Mouse (Mus musculus) adrenal gland, adult 8-10 months (tissue): Measurements from ENCODE around the gene Mapkap1. TPM values are rescaled to one million over a fixed set of nuclear protein-coding genes. Genes with fewer than 3 reads are reported as not detected.

Source experiments
- DNase-seq: peaks from one replicate; pipeline ENCODE4 v3.0.0; 2022
- total RNA-seq, 4 experiments: library from RNA; stranded (reverse); gene quantifications; 2 replicates each; pipeline ENCODE4 v1.2.4; 2022

Mapkap1 gene
- total RNA-seq, 4 experiments from 2014 or later: 70.0 to 102 (median 83.9) TPM

DNA sequence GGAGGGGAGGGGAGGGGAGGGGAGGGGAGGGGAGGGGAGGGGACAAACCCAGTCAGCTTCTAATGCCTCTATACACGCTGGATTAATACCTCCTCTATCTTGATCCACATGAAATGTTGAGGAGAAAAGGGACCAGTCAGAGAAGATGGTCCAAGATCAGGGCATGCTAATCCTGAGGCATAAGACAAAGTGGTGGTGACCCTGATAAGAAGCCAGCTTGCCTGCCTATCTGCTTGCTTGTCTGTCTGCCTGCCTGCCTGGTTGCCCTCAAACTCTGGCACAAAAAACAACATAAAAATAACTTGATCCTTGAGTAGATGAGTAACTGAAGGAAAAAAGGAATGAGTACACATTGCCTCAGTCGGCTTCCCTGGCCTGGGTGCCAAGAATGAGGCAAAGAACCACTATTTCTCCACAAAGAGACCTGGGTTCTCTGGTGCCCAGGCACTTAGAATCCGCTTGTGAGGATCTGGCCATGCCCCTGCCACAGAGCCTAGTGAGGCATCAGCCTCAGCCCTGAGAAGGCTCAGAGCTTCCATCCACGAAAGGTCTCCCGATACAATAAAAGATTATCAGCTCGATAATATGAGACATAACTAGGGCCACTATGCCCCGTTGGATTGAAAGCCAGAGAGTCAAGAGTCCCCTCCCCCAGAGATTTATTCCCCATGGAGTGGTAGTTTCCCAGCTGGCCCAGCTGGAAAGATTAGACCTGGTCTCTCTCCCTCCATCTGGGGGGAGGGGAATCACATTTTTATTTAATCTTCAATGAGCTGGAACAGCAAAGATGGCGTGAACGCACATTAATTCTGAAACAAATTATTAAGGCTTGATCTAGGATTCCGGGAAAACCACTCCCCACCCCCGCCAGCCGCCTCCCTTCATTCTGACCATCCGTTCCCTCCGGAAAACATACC, 228.9 kb downstream of the Mapkap1 start:
- DNase-seq: no peak

DNA sequence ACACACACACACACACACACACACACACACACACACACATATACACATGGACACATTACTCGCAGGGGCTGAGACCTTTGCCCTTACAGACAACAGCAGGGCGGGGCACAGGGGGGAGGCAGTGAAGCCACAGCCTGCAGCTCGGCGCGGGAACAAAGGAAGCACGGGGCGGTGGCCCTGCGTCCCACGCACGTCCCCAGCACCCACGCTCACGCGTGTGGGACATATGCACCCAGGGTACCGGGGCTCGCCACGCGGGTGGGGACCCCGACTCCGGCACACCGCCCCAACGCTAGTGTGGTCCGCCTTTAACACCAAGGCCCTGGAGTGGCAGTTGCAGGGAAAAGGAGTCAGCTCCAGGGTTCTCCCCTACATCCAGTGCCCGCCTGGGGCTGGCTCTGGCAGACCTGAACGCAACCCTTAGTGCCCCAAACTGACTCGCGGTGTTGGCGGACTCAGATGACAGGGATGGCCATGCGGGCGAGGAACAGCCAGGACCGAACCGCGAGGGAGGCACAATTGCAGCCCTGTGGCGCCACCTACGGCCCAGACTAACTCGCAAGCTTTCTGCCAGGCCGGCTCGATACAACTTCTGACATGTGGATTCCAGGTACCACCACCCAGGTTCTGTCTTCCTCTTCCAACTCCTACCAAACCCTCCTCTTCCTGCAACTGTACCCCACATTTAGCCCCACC, 232.5 kb downstream of the Mapkap1 start:
- DNase-seq: peak; percentile 85

DNA sequence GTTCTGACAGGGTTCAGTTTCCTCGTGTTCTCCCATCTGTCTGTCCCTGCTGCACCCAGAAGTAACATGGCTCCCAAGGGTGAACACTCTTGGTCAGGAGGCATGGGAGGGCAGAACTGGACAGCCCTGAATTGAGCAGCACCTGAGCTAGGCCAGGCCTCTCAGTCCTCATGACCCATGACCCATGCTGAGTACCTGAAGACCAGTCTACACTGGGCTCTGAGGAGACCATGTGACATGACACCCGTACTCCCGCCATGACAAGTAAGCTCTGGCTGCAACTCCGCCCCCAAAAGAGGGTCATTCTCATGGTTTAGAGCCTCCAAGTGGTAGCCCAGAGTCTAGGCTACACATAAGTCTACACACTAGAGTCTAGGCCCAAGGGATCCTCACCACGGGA, 233.2 kb downstream of the Mapkap1 start:
- DNase-seq: no peak

DNA sequence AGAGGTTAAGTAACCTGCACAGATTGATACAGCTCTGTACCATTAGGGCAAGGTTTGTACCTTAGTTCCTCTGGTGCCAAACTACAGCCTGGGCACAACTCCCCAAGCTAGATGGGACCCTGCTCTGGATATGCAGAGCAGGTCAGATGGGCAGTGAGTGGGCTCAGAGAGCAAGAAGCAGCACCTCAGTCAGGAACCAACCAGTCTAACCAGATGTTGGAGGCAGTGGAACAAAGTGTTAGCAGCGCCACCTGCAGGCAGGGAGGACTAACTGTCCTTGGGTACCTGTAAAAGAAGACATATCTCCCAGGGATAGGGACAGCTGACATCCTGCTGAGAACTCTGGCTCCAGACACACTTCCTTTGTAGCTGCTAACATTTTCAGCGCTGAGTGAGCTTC, 235.8 kb downstream of the Mapkap1 start:
- DNase-seq: no peak

DNA sequence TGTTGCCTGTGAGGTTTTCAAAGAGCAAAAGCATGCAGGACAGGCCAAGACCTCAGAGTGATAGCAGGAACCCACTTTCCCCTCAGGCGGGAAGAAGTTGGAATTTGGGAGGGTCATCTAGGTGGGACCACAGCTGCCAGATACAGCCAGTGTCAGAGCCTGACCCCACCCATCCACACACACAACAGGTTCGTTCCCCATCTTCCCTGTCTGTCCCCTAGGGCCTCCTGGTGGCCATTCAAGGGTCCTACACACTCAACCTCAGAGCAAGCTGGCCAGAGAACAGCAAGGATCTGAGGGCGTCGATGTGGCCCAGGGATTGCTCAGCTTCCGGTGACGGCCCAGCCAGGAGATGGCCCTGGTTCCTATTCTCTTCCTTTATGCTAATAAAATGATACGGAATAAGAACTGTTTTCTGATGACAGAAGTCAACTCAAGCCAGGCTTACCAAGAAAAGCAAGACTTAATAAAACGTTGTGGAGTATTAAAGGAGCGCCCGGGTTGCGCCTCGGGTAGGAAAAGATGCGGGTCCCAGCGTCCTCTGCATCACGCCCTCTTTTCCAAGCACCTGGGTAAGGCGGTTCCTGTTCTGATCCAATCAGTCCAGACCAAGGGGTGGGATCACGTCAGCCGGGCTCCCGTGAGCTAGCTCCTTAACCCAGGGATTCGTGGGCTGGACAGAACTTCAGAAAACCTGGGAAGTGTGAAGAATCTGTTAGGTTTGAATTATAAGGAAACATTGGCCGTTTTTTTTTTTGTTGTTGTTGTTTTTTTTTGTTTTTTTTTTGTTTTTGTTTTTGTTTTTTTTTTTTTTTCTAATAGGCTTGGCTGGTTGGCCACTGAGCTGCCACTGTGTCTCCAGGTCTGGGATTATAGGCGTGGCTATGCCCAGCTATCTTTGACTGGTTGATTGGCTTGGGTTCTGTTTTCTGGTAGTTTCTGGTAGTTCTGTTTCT, 238.3 kb downstream of the Mapkap1 start:
- DNase-seq: no peak

DNA sequence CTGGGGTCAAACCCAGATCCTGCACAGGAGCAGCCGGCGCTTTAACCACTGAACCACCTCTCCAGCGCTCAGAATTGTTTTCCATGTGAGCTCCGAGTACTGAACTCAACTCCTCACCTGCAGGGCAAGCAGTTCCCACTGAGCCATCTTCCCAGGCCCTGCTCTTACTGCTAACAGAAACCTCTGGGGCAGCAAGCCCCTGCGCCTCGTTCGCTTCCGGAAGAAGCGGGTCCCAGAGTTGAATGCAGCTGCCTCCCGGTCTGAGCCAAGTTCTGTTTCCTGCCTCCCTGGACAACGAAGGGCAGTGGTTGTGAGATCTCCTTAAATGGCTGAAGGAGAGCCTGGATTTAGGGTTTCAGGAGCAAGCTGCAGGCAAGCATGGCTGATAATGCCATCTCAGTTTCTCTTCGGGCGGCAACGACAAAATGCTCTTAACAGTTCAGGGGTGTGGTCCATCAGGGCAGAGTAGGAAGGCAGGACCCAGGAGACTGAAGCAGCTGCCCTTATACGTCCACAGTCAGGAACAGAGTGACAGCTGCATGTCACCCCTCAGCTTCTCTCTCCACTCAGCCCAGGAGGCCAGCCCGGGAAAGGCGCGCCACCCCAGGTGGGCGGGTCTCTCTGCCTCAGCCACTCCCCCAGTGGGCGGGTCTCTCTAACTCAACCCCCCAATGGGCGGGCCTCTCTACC, 239.4 kb downstream of the Mapkap1 start:
- DNase-seq: peak; percentile 65

DNA sequence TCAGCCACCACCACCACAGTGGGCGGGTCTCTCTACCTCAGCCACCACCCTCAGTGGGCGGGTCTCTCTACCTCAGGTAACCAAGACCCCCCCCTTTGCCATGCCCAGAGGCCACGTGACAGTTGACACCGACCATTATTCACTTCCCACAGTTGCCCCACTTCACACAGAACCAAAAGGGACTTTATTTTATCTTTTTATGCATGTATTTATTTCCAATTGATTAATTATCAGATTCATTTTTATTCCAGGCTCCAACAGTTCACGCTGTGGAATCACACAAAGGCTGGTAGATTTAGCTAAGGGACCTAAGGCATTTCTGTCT, 239.9 kb downstream of the Mapkap1 start:
- DNase-seq: no peak

DNA sequence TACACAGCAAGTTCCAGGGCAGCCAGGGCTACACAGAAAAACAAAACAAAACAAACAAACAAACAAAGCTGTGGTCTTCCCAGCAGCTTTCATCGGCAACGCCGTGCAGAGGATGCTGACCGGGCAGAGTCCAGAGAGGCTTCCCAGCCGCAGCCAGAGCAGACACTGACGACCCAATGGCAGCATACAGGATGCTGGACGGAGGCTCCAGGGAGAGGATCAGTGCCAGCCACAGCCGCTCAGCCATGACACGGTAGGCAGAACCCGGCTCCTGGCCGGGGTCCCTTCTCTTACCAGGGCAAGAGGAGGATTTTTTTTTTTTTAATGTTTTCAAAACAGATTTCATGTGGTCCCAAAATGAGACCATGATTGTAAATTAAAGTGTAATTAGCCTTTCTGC, 240.8 kb downstream of the Mapkap1 start:
- DNase-seq: no peak

DNA sequence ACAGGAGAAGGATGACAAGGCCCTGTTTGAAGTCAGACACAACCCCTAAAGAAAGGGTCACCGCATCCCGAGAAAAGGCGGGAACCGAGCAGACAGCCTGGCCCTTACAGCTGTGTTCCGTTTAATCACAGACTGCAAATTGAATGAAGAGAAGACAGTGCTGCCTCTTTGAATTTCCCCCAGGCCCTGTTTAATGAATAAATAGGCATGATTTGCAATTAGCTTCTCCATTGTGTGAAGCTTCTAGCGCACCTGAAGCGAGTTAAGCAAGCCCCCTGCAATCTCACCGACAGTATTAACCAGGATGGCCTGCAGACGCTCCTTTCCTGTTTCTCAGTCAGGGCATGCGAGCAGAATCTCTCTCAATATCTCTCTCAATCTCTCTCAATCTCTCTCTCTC, 261.2 kb downstream of the Mapkap1 start:
- no peak for DNase-seq

DNA sequence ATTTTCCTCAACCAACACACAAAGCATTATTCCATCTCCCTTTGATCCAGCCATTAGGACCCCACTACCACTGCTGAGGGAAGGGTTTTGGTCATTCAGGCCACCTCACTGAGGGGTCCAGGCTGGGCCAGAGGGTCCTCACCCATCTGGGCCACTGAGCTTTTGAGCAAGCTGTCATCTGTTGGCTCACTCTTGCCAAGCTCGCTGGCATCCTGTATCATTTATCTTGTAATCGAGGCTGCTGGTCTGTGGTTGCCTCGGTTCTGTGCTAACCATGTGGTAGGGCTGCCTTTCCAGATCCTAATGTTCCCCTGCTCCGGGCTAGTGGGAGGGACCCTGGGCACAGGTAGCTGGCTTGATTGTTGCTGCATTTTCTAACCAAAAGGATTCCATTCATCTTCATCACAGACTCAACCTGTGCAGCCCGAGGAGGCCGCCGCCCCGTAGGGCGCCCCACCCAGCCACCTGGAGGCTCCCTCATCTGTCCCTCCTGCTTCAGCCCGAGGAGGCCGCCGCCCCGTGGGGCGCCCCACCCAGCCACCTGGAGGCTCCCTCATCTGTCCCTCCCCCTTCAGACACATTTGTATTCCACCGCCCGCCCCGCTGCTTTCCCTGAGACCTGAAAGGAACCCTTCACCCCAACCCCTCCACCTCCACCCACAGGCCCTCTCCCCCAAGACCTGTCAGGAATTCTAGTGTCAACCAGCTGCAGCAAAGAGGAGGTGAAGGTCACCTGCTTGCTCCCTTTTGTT, 262.0 kb downstream of the Mapkap1 start:
- no peak for DNase-seq

DNA sequence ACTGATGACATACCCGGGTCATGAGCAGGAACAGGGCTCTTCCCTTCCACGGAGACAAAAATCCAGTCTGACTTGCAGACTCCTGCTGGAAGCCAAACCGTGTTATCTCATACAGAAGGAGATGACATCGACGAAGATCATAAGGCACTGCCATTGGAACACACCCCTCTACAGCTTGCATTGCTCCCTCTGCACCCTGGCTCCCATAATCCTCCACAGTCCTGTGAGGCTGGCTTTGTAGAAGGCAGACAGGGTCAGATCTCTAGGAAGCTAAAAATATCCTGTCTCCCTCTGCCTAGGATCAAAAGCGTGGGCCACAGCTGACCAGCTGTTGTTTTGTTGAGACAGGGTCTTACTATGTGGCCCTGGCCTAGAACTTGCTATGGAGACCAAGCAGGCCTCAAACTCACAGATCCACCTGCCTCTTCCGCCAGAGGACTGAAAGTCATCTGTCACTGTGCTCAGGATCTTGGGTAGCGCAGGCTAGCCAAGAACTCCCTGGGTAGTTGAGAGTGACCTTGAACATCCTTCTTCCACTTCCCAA, 262.7 kb downstream of the Mapkap1 start:
- DNase-seq: no peak

DNA sequence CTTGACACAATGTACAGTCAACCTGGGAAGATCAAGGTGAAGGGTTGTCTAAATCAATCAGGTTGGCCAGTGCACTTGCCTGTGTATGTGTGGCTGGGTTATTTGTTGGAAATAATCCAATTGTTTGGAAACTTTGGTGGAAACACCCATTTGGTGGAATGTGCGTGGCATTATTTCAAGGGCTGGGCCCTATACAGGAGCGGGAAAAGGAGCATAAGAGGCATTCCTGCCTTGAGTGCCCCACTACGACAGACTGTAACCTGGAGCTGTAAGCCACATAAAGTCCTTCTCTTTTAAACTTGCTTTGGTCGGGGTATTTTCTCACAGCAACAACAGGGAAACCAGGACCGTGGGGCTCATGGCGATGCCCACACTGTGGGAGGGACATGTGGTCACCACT, 263.9 kb downstream of the Mapkap1 start:
- no peak for DNase-seq

DNA sequence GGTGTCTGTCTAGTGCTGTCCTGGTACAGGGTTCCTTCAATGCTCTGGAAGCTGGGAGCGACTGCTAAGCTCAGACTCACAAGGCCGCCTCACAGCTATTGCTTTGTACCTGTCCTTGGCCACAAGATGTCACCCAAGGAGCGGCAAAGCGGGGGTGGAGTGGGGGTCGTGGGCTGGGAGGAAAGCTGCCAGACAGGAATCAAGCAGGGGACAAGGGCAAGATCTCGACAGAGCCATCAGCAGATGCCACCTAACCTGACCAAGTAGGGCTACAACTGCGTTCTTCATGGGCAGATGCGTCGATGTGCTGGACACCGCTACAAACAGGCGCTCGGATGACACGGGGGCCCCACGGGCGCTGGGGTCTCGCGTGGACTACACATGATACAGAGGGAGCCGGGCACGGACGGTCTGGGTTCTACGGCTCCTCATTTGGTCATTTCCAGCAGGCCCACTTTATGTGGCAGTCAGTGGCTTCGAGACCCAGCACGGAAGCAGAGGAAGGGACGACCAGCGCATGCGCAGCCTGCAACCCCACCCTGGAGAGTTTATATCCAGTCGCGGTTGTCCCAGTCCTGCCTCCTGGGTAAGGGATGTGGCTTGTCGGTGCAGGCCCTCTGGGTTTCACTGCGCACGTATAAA, 264.9 kb downstream of the Mapkap1 start:
- DNase-seq: peak; percentile 21

DNA sequence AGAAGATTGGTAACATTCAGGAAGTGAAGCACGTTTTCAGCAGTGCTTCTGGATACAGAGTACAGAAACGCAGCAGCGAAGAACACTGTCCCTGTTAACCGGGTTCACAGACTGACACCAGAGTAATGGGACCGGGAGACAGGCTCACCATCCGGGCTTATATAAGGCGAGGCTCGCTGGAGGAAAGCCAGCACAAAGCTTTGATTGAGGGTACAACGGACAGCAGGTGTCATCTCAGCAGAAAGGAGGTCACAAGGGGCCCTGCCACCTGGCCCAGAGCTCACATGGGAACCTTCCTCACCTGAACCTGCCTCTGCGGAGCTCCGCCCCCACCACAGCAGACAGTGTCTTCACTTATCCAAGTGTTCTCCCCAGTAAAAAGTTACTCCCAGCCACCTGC, 267.3 kb downstream of the Mapkap1 start:
- no peak for DNase-seq

Other genes starting within 250 kb of the Mapkap1 start
- 100 to 1,000 TPM in 2 of 4 experiments, 10 to 100 TPM in 2; 94.7 to 160 (median 117) TPM for gene Pbx3, start 33.6 kb upstream of the Mapkap1 start, total RNA-seq